Mouse (Mus musculus): Measurements from ENCODE around the gene Plcd1. TPM values are rescaled to one million over a fixed set of nuclear protein-coding genes. Genes with fewer than 3 reads are reported as not detected.

Plcd1 gene
- polyA plus RNA-seq, 1 experiment from 2014 or later = 16.5 TPM

DNA sequence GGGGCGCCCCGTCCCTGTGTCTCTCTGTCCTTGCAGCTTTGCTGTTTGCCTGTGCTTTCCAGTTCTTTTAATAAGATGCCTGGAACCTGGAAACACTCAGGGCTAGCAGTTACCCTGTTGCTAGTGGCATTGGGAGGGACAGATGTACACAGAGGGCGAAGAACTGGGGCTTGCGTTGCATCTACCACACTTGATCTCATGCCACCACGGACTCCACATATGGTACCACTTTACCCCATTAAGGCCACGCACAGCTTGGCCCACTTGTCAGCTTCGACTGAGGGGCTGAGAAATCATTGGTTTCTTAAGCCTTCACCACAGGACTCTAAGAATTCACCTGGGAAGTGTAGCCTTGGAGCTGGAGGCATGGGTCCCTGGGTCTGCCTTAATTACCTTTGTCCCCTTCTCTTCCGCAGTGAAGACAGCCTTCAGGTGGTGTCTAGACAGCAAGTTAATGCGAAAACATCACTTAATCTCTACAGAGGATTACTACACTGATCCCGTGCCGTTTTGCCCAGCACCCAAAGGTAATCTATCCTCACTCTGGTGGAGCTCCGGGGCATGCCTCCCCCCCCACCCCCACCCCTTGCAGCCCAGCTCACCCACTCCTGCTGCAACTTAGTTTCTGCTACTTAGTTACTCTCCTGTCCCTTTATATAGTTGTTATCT is 16.5 kb upstream of the Plcd1 start:
- 62% methylated on average over 12 of the region's 12 CpGs for WGBS
- no peak for ATAC-seq (ENCODE audit: extremely low read depth, insufficient number of reproducible peaks, low FRiP score, low TSS enrichment)

DNA sequence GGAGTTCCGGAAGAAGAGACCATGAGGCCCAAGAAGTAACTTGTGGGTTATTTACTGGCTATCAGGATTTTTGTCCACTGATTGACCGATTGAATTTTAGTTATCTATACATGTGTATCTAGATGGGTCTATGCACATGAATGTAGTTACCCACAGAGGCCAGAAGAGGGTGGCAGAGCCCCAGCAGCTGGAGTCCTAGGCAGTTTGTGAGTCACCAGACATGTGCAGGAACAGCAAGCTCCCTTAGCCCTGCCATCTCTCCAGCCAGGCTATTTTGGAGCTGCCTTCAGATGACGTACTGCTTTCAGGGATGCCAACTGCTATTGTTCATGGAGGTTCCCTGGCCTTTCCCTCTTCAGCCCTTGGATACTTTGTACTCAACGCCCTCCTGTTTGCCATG is 14.3 kb upstream of the Plcd1 start:
- H3K9ac ChIP-seq = no peak overlapping the region
- no peaks in the 10 kb centered on the region for H3K9me3 ChIP-seq
- no peak for ATAC-seq (ENCODE audit: extremely low read depth, insufficient number of reproducible peaks, low FRiP score, low TSS enrichment)
- 71% methylated on average over 4 of the region's 4 CpGs for WGBS
- no peak overlapping the region for H3K4me2 ChIP-seq
- H3K4me3 ChIP-seq = no peak overlapping the region
- H3K36me3 ChIP-seq = no peaks in the 10 kb centered on the region
- H3K27me3 ChIP-seq (replicated peaks) = peaks cover 20% of the 10 kb centered on the region
- H3K4me1 ChIP-seq = peaks cover 11% of the 10 kb centered on the region
- 0 out of 2 replicates have a peak overlapping the region, but pooled peaks have one; percentile 32 for H3K27ac ChIP-seq (replicated peaks)

More for the DNA sequence above, 16.5 kb upstream of the Plcd1 start:
- Histone ChIP-seq H3K9me3 (no peaks in the 10 kb centered on the region), H3K4me2 (no peak overlapping the region), H3K27me3 (replicated peaks) (0 out of 2 replicates have a peak, but pooled peaks cover under 1% of the 10 kb centered on the region), H3K27ac (replicated peaks) (no peak overlapping the region), H3K36me3 (no peaks in the 10 kb centered on the region), H3K4me3 (no peak overlapping the region), H3K4me1 (peaks cover 6% of the 10 kb centered on the region; the same call in 1 of the 2 replicates), H3K9ac (no peak overlapping the region)

DNA sequence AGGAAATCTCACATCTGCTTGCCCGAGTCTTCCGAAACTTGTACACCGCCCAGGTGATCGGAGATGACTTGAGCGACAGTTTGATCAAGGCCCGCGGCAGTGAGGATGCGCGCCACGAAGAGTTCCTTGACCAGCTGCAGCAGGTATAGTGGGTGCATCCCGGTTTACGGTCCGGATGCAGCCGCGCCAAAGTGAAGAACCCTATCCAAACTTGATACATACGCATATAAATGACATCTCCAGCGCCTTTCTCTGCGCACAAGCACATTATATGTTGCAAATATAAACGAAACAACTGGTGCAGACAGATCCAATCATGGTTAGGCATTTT is 9.4 kb upstream of the Plcd1 start:
- no peaks in the 10 kb centered on the region for H3K36me3 ChIP-seq
- peaks cover 20% of the 10 kb centered on the region for H3K27me3 ChIP-seq (replicated peaks)
- H3K9me3 ChIP-seq = no peaks in the 10 kb centered on the region
- H3K4me3 ChIP-seq = peak overlapping the region; percentile 76
- H3K4me1 ChIP-seq = peaks cover 7% of the 10 kb centered on the region
- 3% methylated on average over 19 of the region's 19 CpGs for WGBS
- ATAC-seq (ENCODE audit: extremely low read depth, insufficient number of reproducible peaks, low FRiP score, low TSS enrichment) = no peak
- no peak overlapping the region for H3K27ac ChIP-seq (replicated peaks)
- H3K9ac ChIP-seq = peak overlapping the region; percentile 78
- H3K4me2 ChIP-seq = peak overlapping the region; percentile 96

DNA sequence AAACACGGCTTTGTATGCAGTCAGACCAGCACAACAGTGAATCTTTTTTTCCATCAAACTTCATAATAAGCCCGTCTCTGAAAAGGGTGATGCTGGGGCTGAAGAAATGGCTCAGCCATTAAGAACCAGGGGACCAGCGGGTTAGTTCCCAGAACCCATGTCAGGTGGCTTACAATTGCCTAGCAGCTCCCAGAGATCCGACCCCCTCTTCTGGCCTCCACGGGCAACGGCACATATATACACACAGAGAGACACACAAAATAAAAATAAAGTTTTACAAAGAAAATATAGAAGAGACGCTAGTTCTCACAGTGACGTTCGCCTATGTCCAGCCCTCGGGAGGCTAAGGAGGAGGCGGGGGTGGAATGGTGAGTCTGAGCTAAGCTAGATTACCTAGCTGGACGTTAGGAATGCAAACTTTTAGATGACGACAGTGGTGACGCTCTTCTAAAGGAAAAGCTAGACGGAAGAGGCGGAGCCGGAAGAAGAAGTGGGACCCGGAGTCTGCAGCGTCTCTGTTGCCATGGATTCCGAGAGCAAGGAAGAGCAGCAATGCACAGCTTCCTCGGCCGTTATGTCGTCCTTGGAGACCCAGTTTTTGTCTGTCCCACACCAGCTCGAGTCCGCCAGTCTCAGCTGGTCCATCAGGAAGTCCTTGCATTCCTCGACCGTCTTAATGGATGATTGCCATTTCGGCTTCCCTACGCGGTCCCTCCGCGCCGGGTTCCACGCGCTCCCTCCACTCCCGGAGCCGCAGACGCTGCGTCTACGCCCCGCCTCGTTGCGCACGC is 8.9 kb upstream of the Plcd1 start, which contains the start of gene Dlec1:
TSS of gene Dlec1 (plus strand) at position 487 of the 791 bp plus-strand sequence.
- H3K4me3 ChIP-seq = peak within 1 kb of the TSS; percentile 76
- no peak for ATAC-seq (ENCODE audit: extremely low read depth, insufficient number of reproducible peaks, low FRiP score, low TSS enrichment)
- H3K9ac ChIP-seq = peak within 1 kb of the TSS; percentile 78
- WGBS = 4% methylated on average over 44 of the region's 44 CpGs
- H3K4me2 ChIP-seq = peak within 1 kb of the TSS; percentile 96
- H3K36me3 ChIP-seq = no peaks in the 10 kb centered on the region
- H3K4me1 ChIP-seq = peaks cover 7% of the 10 kb centered on the region
- H3K9me3 ChIP-seq = no peaks in the 10 kb centered on the region
- H3K27ac ChIP-seq (replicated peaks) = 0 out of 2 replicates have a peak within 1 kb of the TSS, but pooled peaks have one; percentile 32
- peaks cover 20% of the 10 kb centered on the region for H3K27me3 ChIP-seq (replicated peaks)

DNA sequence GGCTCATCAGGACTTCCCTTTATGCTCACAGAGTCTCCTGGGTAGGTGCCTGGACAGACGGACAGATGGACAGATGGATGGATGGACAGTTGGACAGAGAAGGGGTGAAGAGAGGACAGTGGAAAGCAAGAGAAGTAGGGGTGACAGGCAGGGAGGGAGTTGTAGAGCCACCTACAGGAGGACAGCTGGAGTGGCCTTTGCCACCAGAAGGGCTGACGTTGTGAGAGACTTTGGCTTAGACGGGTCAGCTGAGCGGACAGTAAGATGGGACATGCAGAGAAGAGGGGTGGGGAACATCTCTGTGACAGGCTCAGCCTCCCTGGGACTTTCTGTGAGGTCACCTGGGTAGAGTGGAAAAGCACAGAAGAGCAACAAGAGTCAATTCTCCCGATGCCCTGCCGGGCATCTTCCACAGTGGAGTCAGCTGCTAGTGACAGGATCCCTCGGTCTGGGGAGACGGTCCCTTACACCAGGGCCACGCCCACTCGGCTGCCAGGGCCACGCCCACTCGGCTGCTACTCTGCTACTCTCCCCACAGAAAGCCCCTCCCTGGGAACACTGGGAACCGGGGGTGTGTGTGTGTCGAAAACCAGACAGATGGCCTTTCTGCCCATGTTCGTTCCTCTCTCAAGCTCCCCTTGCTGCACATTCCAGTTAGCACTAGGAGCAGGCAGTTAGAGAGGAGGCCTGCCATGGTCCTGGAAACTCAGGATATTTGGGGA is 7.0 kb upstream of the Plcd1 start:
- ATAC-seq (ENCODE audit: extremely low read depth, insufficient number of reproducible peaks, low FRiP score, low TSS enrichment) = no peak
- H3K36me3 ChIP-seq = no peaks in the 10 kb centered on the region
- H3K4me2 ChIP-seq = no peak overlapping the region
- H3K27me3 ChIP-seq (replicated peaks) = peaks cover 35% of the 10 kb centered on the region
- 12% methylated on average over 15 of the region's 15 CpGs for WGBS
- H3K9ac ChIP-seq = no peak overlapping the region
- no peak overlapping the region for H3K4me3 ChIP-seq
- H3K27ac ChIP-seq (replicated peaks) = no peak overlapping the region
- H3K4me1 ChIP-seq = peaks cover 7% of the 10 kb centered on the region
- no peaks in the 10 kb centered on the region for H3K9me3 ChIP-seq

DNA sequence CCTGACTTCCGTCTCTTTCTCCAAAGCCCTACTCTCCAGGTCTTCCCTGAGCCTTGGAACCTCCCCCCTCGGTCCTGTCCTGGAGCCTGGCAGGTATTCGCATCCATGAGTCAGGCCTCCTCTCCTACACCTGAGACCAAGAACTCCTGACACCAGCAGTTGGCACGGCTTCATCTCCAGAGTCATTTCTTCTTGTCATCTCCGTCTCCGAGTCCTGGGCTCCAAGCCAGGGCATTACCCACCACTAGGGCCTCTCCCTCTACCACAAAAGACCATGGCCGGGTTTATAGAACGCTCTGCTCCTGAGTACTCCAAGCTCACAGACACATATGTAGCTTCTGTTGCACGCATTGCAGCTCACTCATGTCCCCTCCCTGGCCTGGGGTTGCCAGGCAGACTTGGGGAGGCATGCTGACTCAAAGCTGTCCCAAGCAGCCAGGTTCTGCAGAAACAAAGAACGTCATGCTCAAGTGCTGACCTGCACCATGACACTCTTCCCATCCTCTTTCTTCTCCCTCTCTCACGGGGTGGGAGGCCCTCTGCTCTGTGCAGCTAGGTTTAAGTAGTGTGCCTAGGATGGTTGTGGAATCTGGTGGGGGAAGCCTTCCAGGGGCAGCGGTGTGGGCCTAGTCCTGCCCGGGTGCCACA is 1.3 kb upstream of the Plcd1 start:
- Histone ChIP-seq H3K36me3 (no peaks in the 10 kb centered on the region), H3K9ac (peak overlapping the region; percentile 83; the same call in 1 of the 2 replicates), H3K4me3 (no peak overlapping the region), H3K4me1 (peaks cover 33% of the 10 kb centered on the region), H3K27me3 (replicated peaks) (peaks cover 21% of the 10 kb centered on the region), H3K27ac (replicated peaks) (no peak overlapping the region; the same call in 1 of the 2 replicates), H3K9me3 (no peaks in the 10 kb centered on the region), H3K4me2 (0 out of 2 replicates have a peak overlapping the region, but pooled peaks have one; percentile 92)
- ATAC-seq (ENCODE audit: extremely low read depth, insufficient number of reproducible peaks, low FRiP score, low TSS enrichment) = no peak
- 71% methylated on average over 13 of the region's 13 CpGs for WGBS

DNA sequence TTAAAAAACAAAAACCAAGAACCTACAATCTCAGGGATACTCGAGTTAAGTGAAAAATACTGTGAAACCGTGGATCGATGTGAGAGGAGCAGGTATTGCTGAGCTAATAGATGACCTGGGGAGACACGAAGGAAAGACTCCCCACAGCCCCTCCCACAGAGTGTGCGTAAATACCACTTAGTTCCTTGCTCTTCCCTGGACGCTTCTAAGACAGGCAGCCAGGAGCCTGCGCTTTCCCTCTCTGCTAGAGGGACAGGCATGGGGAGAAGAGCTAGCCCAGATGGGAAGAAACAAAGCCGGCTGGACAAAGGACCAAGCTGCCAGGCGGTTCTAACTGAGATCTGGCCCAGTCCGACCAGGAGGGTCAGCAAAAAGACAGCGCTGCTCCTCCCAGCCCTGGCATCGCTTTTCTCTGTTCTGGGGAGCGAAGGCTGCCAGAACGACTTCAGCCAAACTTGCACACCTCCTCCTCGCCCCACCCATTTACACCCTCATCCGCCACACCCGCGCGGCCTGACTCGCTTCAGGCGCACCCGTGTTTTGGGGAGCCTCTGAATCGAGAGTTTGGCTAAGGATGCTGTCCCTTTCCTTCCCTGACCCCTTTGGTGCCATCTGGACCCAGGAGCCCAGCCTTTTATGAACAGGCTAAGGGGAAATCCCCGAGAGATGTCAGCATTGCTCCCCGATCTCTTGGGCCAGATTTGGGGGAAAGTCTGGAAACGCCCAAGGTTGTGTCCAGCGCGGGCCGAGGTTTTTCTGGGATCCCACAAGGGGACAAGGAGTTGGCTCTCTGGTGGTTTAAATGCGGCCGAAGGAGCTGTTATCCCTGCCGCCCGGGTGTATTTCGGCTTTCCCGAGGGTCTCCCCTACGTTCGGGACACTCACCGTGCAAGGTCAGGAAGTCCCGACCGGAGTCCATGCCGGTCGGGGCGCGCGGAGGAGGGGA is 556 bp downstream of the Plcd1 start:
- no peaks in the 10 kb centered on the region for H3K9me3 ChIP-seq
- 4% methylated on average over 45 of the region's 45 CpGs for WGBS
- H3K9ac ChIP-seq = peak overlapping the region; percentile 83
- no peaks in the 10 kb centered on the region for H3K36me3 ChIP-seq
- H3K27ac ChIP-seq (replicated peaks) = peak overlapping the region; percentile 73; the same call in 1 of the 2 replicates
- H3K27me3 ChIP-seq (replicated peaks) = peaks cover 21% of the 10 kb centered on the region
- peak overlapping the region; percentile 68 for H3K4me3 ChIP-seq
- peak overlapping the region; percentile 92 for H3K4me2 ChIP-seq
- peaks cover 45% of the 10 kb centered on the region for H3K4me1 ChIP-seq
- no peak for ATAC-seq (ENCODE audit: extremely low read depth, insufficient number of reproducible peaks, low FRiP score, low TSS enrichment)

DNA sequence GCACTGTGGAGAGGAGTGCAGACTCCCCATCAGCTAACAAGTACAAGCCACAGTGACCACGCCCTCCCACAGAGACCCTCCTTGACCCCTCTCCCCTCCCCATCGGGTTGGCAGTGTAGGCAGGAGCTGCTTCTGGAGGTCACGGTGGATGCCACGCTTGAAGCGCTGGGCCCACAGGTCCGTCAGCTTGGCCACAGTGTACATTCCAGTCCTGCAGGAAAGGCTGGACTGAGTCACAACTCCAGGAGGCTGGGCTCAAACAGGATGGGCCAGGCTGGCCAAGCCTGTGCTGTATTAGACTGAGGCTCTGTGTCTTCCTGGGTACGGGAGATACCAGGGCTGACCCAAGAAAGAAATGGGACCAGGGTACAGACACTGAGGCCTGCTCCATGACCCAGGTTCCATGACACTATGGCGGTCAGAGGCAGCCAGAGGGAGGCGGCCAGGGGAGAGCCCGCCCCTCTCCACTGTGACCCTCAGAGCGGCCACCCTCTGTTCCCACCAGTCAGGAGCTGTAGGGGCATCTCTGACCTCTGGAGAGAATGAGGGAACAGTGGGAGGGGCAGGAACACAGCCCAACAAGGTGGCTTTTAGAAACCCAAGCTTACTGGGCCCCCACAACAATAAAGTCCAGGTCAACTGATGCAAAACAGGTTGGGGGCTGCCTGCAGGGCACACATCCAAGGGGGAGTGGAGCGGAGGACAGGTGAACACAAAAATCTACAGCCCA is 1.6 kb downstream of the Plcd1 start:
- 66% methylated on average over 12 of the region's 12 CpGs for WGBS
- ATAC-seq (ENCODE audit: extremely low read depth, insufficient number of reproducible peaks, low FRiP score, low TSS enrichment) = no peak
- Histone ChIP-seq H3K4me3 (peak overlapping the region; percentile 68), H3K27me3 (replicated peaks) (peaks cover 18% of the 10 kb centered on the region), H3K4me2 (peak overlapping the region; percentile 92), H3K9ac (peak overlapping the region; percentile 83), H3K27ac (replicated peaks) (no peak overlapping the region), H3K4me1 (peaks cover 55% of the 10 kb centered on the region), H3K9me3 (no peaks in the 10 kb centered on the region), H3K36me3 (no peaks in the 10 kb centered on the region)

DNA sequence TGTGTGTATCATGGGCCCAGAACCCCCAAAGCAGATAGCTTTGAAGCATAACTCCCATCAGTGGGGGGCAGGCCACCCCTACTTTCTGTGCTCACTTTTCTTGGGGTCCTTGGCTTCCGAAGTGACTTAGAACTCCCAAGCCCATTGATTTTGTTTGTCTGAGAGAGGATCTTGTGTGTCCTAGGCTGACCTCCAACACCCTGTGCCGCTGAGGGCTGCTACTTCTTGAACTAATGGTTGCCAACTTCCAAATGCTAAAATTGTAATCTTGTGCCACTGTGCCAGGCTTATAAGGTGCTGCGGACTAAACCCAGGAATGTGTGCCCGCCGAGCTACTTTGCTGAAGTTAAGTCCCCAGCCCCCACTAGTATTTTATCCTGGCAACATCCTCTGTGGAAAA is 2.8 kb downstream of the Plcd1 start:
- Histone ChIP-seq H3K4me1 (peaks cover 68% of the 10 kb centered on the region), H3K27me3 (replicated peaks) (peaks cover 8% of the 10 kb centered on the region)
- WGBS = 84% methylated on average over 5 of the region's 5 CpGs

More for the DNA sequence above, 2.8 kb downstream of the Plcd1 start:
- no peaks in the 10 kb centered on the region for H3K9me3 ChIP-seq
- H3K4me3 ChIP-seq = no peak overlapping the region
- no peak overlapping the region for H3K9ac ChIP-seq
- no peak for ATAC-seq (ENCODE audit: extremely low read depth, insufficient number of reproducible peaks, low FRiP score, low TSS enrichment)
- no peak overlapping the region for H3K4me2 ChIP-seq
- no peaks in the 10 kb centered on the region for H3K36me3 ChIP-seq
- H3K27ac ChIP-seq (replicated peaks) = no peak overlapping the region

Measured in heart, embryonic 13.5 days (tissue).